Mouse (Mus musculus): ENCODE measurements around the gene Prickle1.
A peak's percentile ranks its signal among the peaks of the same experiment; 100 is the strongest.

Prickle1 gene

GRCm38 (mm10) chr15:93594296-93594887 is 1.3 kb downstream of the Prickle1 start:
- DNase-seq (ENCODE audit: low spot score in 2 of 2), result no peak

DNA sequence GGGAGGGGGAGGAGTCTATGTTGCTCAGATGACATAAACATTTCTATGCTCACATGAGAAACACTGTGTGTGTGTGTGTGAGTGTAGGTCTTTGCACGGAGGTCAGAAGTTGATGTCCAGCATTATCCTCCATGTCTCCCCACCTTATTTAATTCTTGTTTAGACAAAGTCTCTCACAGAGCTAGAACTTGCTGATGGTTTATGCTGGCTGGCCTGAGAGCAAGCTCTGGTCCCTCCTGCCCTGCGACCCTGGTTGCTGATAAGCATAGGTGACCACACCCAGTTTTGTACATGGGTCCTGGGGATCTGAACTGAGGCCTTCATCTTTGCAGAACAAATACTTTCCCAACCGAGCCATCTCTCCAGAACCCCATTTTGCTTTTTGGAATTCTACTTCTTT is 3.1 kb downstream of the Prickle1 start:
- DNase-seq (ENCODE audit: low spot score in 2 of 2), result no peak

DNA sequence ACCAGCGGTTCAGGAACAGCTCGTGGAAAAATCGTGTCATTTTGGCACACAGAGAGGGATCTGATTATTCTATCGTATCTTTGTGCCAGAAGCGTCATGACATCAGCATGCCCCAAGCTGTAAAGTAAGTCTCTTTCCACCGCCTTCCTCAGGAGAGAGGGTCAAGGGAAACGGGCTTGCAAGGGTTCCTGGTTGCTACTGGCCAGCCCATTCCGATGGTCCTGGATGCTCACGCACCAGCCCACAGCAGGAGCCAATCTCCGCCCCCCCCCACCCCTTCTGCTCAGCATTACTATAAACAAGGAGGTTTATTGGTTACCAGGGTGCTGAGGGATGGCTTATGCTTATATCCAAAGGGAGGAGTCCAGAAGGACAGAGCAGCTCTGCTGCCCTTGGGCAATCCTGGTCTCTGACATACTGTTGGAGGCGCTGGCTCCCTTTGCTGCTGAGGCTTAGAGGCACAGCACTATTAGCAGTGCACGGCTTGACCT is 3.8 kb downstream of the Prickle1 start:
- no peak for DNase-seq (ENCODE audit: low spot score in 2 of 2)

GRCm38 (mm10) chr15:93591371-93591770 is 4.3 kb downstream of the Prickle1 start:
- DNase-seq (ENCODE audit: low spot score in 2 of 2), result no peak

DNA sequence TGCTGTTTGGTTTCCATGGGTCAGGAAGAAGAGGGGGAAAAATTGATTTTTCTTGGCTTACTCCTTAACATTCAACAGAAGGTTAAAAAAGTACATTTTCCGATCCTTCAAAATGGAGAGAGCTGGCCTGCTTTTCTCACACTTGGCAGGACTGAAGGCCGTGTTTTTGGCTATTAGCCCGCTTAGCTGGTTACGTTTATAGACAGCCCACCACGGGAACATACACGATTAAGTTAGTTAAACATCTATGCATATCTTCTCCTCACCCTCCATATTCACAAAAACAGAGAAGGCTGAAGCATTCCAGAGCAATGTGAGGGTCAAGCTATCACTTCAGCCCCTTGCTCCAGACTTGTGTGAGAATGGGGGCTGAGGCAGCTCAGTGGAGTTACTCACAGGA is 7.3 kb downstream of the Prickle1 start:
- no peak for DNase-seq (ENCODE audit: low spot score in 2 of 2)

DNA sequence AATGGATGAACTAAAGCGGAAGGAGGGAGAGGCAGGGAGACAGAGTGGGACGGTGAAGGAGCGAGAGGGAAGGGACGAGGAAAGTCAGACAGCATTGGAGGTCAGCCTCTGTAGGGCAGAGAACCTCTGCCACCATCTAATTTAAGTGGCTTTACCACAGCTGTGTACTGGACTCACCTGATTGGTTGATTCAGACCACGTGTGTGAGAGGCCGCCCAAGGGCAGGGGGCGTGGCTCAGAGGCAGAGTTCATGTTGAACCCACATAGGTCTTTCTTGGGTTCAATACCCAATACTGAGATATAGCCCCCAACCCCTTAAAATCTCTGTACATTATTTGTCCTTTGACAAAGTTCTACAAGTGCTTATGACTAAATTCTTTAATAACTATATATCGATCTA is 8.0 kb downstream of the Prickle1 start:
- no peak for DNase-seq (ENCODE audit: low spot score in 2 of 2)

DNA sequence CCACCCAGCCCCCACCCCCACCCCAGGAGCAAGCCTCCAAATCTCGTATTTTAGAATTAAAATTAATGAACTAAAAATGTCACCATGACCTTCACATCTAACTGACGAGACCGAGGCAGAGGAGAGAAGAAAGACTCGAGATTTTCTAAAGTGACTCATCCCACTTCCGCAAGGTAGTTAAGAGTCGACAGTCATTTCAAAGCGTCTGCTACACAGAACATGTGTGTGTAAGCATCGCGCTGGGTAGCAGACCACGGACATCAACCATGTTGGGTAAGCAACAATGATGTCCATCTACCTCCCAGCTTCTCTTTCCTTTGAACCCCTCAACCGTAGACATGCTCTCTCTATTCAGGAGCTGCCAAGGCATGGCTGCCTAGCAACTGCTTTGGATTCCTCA is 12.6 kb downstream of the Prickle1 start:
- no peak for DNase-seq (ENCODE audit: low spot score in 2 of 2)

DNA sequence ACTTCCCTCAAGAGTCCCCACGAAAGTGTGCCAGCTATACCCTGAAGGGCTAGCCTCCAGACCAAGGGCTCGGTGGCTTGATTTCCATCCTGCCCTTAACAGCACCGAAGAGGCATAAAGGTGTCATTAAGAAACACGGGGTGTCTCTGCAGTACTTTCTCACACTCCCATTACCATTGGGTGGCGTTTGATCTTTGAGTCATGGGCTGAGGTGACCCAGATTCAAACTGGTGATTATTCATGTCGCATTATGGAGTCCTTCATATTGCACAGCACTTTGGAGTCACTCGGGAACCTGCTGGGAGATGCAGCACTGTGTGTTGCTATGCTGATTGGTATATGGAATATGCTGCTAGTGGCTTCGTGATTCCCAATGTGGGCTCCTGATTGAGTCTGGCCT is 14.0 kb downstream of the Prickle1 start:
- DNase-seq (ENCODE audit: low spot score in 2 of 2), result no peak

GRCm38 (mm10) chr15:93579899-93580298 is 15.8 kb downstream of the Prickle1 start:
- DNase-seq (ENCODE audit: low spot score in 2 of 2), result no peak

- DNase-seq (ENCODE audit: low spot score in 2 of 2), result no peak
Measured at GRCm38 (mm10) chr15:93579100-93579499, 16.6 kb downstream of the Prickle1 start.

GRCm38 (mm10) chr15:93576361-93576760 is 19.3 kb downstream of the Prickle1 start:
- no peak for DNase-seq (ENCODE audit: low spot score in 2 of 2)

DNA sequence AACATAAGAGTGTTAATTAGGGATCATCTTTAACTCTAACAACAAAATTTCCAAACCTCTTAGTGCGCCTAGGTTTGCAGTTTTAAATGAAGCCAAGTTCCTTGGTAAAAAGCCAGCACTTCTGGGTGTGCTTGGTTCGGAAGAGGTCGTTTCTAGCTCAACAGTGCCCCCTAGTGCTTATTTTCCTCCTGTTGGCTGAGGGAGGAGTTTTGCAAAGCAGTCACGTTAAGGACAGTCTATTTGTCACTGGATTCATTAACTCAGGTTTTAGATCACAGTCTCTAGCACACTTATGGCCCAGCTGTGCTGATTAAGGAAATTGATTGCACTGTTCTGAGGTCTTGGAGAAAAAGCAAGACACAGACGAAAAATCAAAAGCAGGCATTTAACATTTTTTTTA is 19.8 kb downstream of the Prickle1 start:
- DNase-seq (ENCODE audit: low spot score in 2 of 2), result peak; percentile 75 to 85

GRCm38 (mm10) chr15:93572889-93573288 is 22.8 kb downstream of the Prickle1 start:
- no peak for DNase-seq (ENCODE audit: low spot score in 2 of 2)

GRCm38 (mm10) chr15:93570881-93571495 is 24.7 kb downstream of the Prickle1 start:
- no peak for DNase-seq (ENCODE audit: low spot score in 2 of 2)

- no peak for DNase-seq (ENCODE audit: low spot score in 2 of 2)
Measured at GRCm38 (mm10) chr15:93568911-93569310, 26.8 kb downstream of the Prickle1 start.

GRCm38 (mm10) chr15:93567546-93568307 is 28.0 kb downstream of the Prickle1 start:
- DNase-seq (ENCODE audit: low spot score in 2 of 2), result no peak

- no peak for DNase-seq (ENCODE audit: low spot score in 2 of 2)
Measured at GRCm38 (mm10) chr15:93563491-93563890, 32.2 kb downstream of the Prickle1 start.

DNA sequence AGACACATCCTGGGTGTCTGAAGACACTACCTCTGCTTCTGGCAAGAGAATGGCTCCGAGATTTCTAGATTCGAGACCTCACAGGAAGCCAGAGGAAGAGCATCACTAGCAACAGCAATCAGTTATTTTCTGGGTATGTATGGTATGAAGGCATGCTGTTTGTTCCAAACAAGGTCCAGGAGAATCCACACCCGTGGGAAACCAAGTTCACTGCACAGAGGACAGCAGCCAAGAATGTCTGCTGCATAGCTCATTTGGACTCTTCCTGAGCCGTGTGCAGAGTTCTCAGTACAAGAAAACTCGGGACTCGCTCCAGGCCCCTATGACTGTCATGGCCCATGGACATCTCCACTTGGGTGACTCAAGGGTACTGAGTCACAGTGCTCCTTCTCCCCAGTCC is 34.2 kb downstream of the Prickle1 start:
- no peak for DNase-seq (ENCODE audit: low spot score in 2 of 2)

GRCm38 (mm10) chr15:93558421-93558820 is 37.3 kb downstream of the Prickle1 start:
- DNase-seq (ENCODE audit: low spot score in 2 of 2), result no peak

GRCm38 (mm10) chr15:93555719-93556118 is 40.0 kb downstream of the Prickle1 start:
- no peak for DNase-seq (ENCODE audit: low spot score in 2 of 2)

- no peak for DNase-seq (ENCODE audit: low spot score in 2 of 2)
Measured at GRCm38 (mm10) chr15:93554203-93554851, 41.4 kb downstream of the Prickle1 start.

GRCm38 (mm10) chr15:93552169-93552568 is 43.5 kb downstream of the Prickle1 start:
- peak; percentile 63 to 70 for DNase-seq (ENCODE audit: low spot score in 2 of 2)
